In genomic region chr1:133423543-133424480, GRCm38 (mm10) we compare ENCODE assay signal across 8 mouse cellular contexts. TPM values are rescaled to one million over a fixed set of nuclear protein-coding genes. Genes with fewer than 3 reads are reported as not detected.
DNase-seq lines count a peak whose midpoint lies in the region; ATAC-seq and TF ChIP-seq lines count a peak whose summit lies in the region.

Sox13 (minus strand) TSS chr1:133424377.

- ATAC-seq in embryonic facial prominence, embryonic 11.5 days (replicated peaks; ENCODE audit: insufficient number of reproducible peaks, low FRiP score, low TSS enrichment, low read depth) = peak; percentile 63
- peak; percentile 81 for ATAC-seq in kidney, embryonic 15.5 days (replicated peaks; ENCODE audit: low FRiP score)
- ATAC-seq in liver, embryonic 15.5 days (ENCODE audit: insufficient read depth) = peak; percentile 59
- peak; percentile 75 for ATAC-seq in neural tube, embryonic 14.5 days (ENCODE audit: low read depth)

- peak; percentile 31 to 51 for DNase-seq in left cerebral cortex, adult 2 months (ENCODE audit: extremely low spot score in 1 of 2, low spot score in 2 of 2)
- no peak for DNase-seq in left cerebral cortex, adult 9 months (ENCODE audit: low spot score in 2 of 2)
- DNase-seq in embryonic facial prominence, embryonic 11.5 days (ENCODE audit: low spot score) = peak; percentile 80
- peak; percentile 74 to 75 for DNase-seq in heart, adult 9 months (ENCODE audit: low spot score in 2 of 2)
- peak; percentile 61 to 64 for DNase-seq in urinary bladder, postnatal 36 days (ENCODE audit: low spot score in 2 of 2)

- H3K4me1 ChIP-seq in embryonic facial prominence, embryonic 11.5 days (ENCODE audit: control insufficient read depth, insufficient read depth, low read length) = peaks cover 3% of the 10 kb centered on the region; the same call in 1 of the 2 replicates
- H3K4me1 ChIP-seq in kidney, embryonic 15.5 days = peaks cover 42% of the 10 kb centered on the region
- peaks cover 4% of the 10 kb centered on the region; the same call in 1 of the 2 replicates for H3K4me1 ChIP-seq in liver, embryonic 15.5 days (replicated peaks)
- 0 out of 2 replicates have a peak, but pooled peaks cover 6% of the 10 kb centered on the region for H3K4me1 ChIP-seq in neural tube, embryonic 14.5 days (ENCODE audit: control insufficient read depth, insufficient read depth, low read length)

- H3K27me3 ChIP-seq in embryonic facial prominence, embryonic 11.5 days (ENCODE audit: control insufficient read depth, insufficient read depth, low read length) = no peaks in the 10 kb centered on the region
- no peaks in the 10 kb centered on the region for H3K27me3 ChIP-seq in kidney, embryonic 15.5 days
- peaks cover 61% of the 10 kb centered on the region for H3K27me3 ChIP-seq in liver, embryonic 15.5 days
- H3K27me3 ChIP-seq in neural tube, embryonic 14.5 days (ENCODE audit: control insufficient read depth, insufficient read depth, low read length) = no peaks in the 10 kb centered on the region

- peak within 1 kb of the TSS; percentile 84 for H3K9ac ChIP-seq in embryonic facial prominence, embryonic 11.5 days (replicated peaks; ENCODE audit: low read length)
- peak within 1 kb of the TSS; percentile 89 for H3K9ac ChIP-seq in kidney, embryonic 15.5 days
- H3K9ac ChIP-seq in liver, embryonic 15.5 days = peak within 1 kb of the TSS; percentile 40; the same call in 1 of the 2 replicates
- peak within 1 kb of the TSS; percentile 77 for H3K9ac ChIP-seq in neural tube, embryonic 14.5 days (replicated peaks; ENCODE audit: low read depth, low read length)

- peak within 1 kb of the TSS; percentile 51 for H3K4me3 ChIP-seq in left cerebral cortex, adult 2 months
- peak within 1 kb of the TSS; percentile 77 for H3K4me3 ChIP-seq in embryonic facial prominence, embryonic 11.5 days (ENCODE audit: low read depth, low read length)
- H3K4me3 ChIP-seq in kidney, embryonic 15.5 days (replicated peaks) = peak within 1 kb of the TSS; percentile 92
- H3K4me3 ChIP-seq in liver, embryonic 15.5 days (replicated peaks) = peak within 1 kb of the TSS; percentile 59
- H3K4me3 ChIP-seq in neural tube, embryonic 14.5 days (ENCODE audit: low read depth, low read length) = peak within 1 kb of the TSS; percentile 62

- H3K27ac ChIP-seq in left cerebral cortex, adult 2 months = peak within 1 kb of the TSS; percentile 72
- peak within 1 kb of the TSS; percentile 77 for H3K27ac ChIP-seq in embryonic facial prominence, embryonic 11.5 days (replicated peaks; ENCODE audit: low read depth, low read length)
- peak within 1 kb of the TSS; percentile 98 for H3K27ac ChIP-seq in kidney, embryonic 15.5 days
- peak within 1 kb of the TSS; percentile 76 for H3K27ac ChIP-seq in liver, embryonic 15.5 days (replicated peaks)
- peak within 1 kb of the TSS; percentile 76 for H3K27ac ChIP-seq in neural tube, embryonic 14.5 days (ENCODE audit: low read depth, low read length)

- H3K9me3 ChIP-seq in embryonic facial prominence, embryonic 11.5 days (replicated peaks; ENCODE audit: control insufficient read depth, low read length) = no peaks in the 10 kb centered on the region
- H3K9me3 ChIP-seq in kidney, embryonic 15.5 days (replicated peaks) = no peaks in the 10 kb centered on the region
- no peaks in the 10 kb centered on the region for H3K9me3 ChIP-seq in liver, embryonic 15.5 days (replicated peaks)
- H3K9me3 ChIP-seq in neural tube, embryonic 14.5 days (ENCODE audit: control insufficient read depth, low read length) = no peaks in the 10 kb centered on the region

- no peak for TF ChIP-seq CTCF in left cerebral cortex, adult 2 months (IDR thresholded peaks at IDR 0.05)

- H3K36me3 ChIP-seq in embryonic facial prominence, embryonic 11.5 days (replicated peaks; ENCODE audit: control insufficient read depth, insufficient read depth, low read depth, low read length) = no peaks in the 10 kb centered on the region
- no peaks in the 10 kb centered on the region for H3K36me3 ChIP-seq in kidney, embryonic 15.5 days
- H3K36me3 ChIP-seq in liver, embryonic 15.5 days (replicated peaks) = no peaks in the 10 kb centered on the region
- no peaks in the 10 kb centered on the region for H3K36me3 ChIP-seq in neural tube, embryonic 14.5 days (ENCODE audit: control insufficient read depth, insufficient read depth, low read length)

- H3K4me2 ChIP-seq in embryonic facial prominence, embryonic 11.5 days (ENCODE audit: low read depth, low read length) = peak within 1 kb of the TSS; percentile 98
- peak within 1 kb of the TSS; percentile 94 for H3K4me2 ChIP-seq in kidney, embryonic 15.5 days
- peak within 1 kb of the TSS; percentile 71 for H3K4me2 ChIP-seq in liver, embryonic 15.5 days
- peak within 1 kb of the TSS; percentile 98 for H3K4me2 ChIP-seq in neural tube, embryonic 14.5 days (ENCODE audit: low read depth, low read length)

- WGBS in embryonic facial prominence, embryonic 11.5 days = 2% methylated on average over 94 of the region's 128 CpGs
- WGBS in kidney, embryonic 15.5 days = under 1% methylated on average over 118 of the region's 128 CpGs
- WGBS in liver, embryonic 15.5 days (ENCODE audit: insufficient replicate concordance) = under 1% methylated on average over 106 of the region's 128 CpGs
- WGBS in neural tube, embryonic 14.5 days = under 1% methylated on average over 89 of the region's 128 CpGs

- intact Hi-C loops in left cerebral cortex, adult 2 months (cut with DNase I) = loop anchor here (1.0 to 2.0 kb wide), 2 partner anchors 39 to 69 kb away; no protein-coding TSS in a partner anchor

RNA-seq across cellular contexts. Expression of gene Sox13, which starts in this region (rescaled TPM):
- total RNA-seq in left cerebral cortex, adult 2 months (2021) = 1 to 10 TPM; 8.9 to 9.3 TPM
- 5.7 and 6.4 TPM in 2 replicates for polyA plus RNA-seq in embryonic facial prominence, embryonic 11.5 days (2014; fragmentation: Nextera tagmentation; extraction: Ambion mirVana)
- 15.0 and 16.2 TPM in 2 replicates for polyA plus RNA-seq in kidney, embryonic 15.5 days (2015; fragmentation: Nextera tagmentation; extraction: Ambion mirVana)
- 1.6 and 1.9 TPM in 2 replicates for polyA plus RNA-seq in liver, embryonic 15.5 days (2015; fragmentation: Nextera tagmentation; extraction: Ambion mirVana)
- 4.0 and 5.2 TPM in 2 replicates for polyA plus RNA-seq in neural tube, embryonic 14.5 days (2014; fragmentation: Nextera tagmentation; extraction: Ambion mirVana)

Comparison
In these comparisons a context has a peak if more than half of its experiments do, and no peak if none do; other contexts are left out.
1. DNase-seq: peak in left cerebral cortex, adult 2 months (2 of 2), embryonic facial prominence, embryonic 11.5 days (single experiment), heart, adult 9 months (2 of 2) and urinary bladder, postnatal 36 days (2 of 2); none in left cerebral cortex, adult 9 months (0 of 2).
2. Peak in every context shown above with its lines, with median percentiles within 50 percentile points of each other: H3K27ac ChIP-seq, H3K4me3 ChIP-seq, ATAC-seq, H3K4me2 ChIP-seq and H3K9ac ChIP-seq.